Mouse (Mus musculus): ENCODE data around the gene Gm2310. TPM values are rescaled to one million over a fixed set of nuclear protein-coding genes. Genes with fewer than 3 reads are reported as not detected.
"Not testable (repeated sequence)": the region's sequence is repeated elsewhere in the genome, so short reads cannot be mapped to it uniquely, and the experiment has no call there.

The Gm2310 gene
- polyA plus RNA-seq (2015; fragmentation: Nextera tagmentation; extraction: Ambion mirVana) = not detected in 2 replicates

DNA sequence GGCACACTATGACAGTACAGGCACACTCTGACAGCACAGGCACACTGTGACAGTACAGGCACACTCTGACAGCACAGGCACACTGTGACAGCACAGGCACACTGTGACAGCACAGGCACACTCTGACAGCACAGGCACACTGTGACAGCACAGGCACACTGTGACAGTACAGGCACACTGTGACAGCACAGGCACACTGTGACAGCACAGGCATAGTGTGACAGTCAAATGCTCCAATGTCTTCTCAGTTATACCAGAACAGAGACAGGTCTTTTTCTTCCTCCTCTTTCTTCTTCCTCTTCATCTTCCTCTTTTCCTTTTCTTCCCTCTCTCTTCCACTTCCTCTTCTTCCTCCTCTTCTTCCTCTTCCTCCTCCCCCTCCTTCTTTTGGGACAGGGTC, at the start of gene Gm2310:
Gm2310 (minus strand) TSS at position 101 of the 400 bp plus-strand sequence.
- H3K9me3 ChIP-seq (replicated peaks) = not testable (repeated sequence)

DNA sequence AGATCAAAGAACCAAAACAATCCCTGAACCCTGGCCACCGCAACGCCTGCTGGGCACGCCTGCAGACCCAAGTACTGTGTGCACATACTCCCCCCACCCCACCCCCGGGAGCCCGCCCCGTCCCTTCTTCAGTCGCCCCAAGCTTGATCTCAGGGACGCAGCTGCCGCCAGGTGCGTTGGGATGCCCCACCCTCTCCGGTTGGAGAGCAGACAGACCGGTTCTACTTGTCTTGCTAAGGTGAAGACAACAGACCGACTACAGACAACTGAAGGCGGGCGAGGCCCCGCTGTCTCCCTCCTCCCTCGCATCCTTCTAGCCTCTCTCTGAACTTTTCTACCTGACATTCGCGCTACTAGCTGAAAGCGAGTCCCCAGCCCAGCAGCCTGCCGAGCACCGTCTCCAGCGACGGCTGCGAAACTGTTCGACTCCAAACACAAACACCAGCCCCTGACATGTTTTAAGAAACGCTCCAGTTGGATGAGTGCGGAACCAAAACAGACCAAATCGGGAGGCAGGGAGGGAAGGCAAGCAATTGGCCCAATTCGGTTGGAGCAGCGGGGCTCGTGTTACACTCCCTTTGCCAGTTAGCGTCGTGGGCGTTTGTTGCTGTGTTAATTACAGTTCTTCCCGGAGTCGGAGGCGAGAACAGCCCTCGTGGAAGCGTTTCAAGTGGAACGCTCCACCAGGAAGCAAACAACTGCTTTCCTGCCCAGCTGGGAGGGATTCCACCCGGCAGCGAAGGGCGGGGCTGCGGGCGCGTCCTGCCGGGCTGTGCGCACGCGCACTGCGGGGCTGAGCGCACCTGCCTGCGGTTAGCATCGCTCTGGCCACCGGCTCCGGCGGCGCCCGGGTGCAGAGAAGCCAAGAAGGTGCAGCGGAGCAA, 49.1 kb upstream of the Gm2310 start:
- H3K36me3 ChIP-seq (replicated peaks) = no peaks in the 10 kb centered on the region
- ATAC-seq (ENCODE audit: insufficient read depth) = peak; percentile 58
- H3K9ac ChIP-seq = peak overlapping the region; percentile 18; the same call in 1 of the 2 replicates
- no peak overlapping the region for H3K27ac ChIP-seq (replicated peaks)
- 1% methylated on average over 61 of the region's 61 CpGs for WGBS (ENCODE audit: insufficient replicate concordance)
- peaks cover 16% of the 10 kb centered on the region; the same call in 1 of the 2 replicates for H3K4me1 ChIP-seq (replicated peaks)
- H3K27me3 ChIP-seq = peaks cover 44% of the 10 kb centered on the region
- peak overlapping the region; percentile 85 for H3K4me2 ChIP-seq
- no peaks in the 10 kb centered on the region for H3K9me3 ChIP-seq (replicated peaks)
- peak overlapping the region; percentile 57 for H3K4me3 ChIP-seq (replicated peaks)

More for the DNA sequence above, at the start of gene Gm2310:
- H3K4me1 ChIP-seq (replicated peaks); H3K4me2 ChIP-seq; H3K4me3 ChIP-seq (replicated peaks); H3K27me3 ChIP-seq; H3K27ac ChIP-seq (replicated peaks); ATAC-seq (ENCODE audit: insufficient read depth); H3K9ac ChIP-seq; H3K36me3 ChIP-seq (replicated peaks): not testable (repeated sequence)

DNA sequence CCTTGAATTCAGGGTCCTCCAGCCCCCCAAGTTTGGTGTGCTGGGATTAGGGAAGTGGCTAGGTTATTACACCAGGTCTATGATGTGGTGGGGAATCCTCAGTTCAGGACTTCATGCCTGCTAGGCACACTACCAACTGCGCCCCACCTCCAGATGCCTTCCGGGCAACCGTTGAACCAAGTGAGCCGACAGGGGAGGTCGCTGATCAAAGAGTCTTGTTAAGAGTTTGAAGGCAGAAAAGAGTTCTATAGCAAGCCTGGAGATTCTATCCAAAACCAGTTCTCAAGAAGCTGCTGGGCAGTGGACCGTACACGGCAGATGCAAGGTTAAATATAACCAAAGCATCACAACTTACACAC, 48.5 kb upstream of the Gm2310 start:
- H3K9me3 ChIP-seq (replicated peaks) = no peaks in the 10 kb centered on the region
- WGBS (ENCODE audit: insufficient replicate concordance) = 12% methylated on average over 7 of the region's 7 CpGs
- H3K27ac ChIP-seq (replicated peaks) = no peak overlapping the region
- peaks cover 44% of the 10 kb centered on the region for H3K27me3 ChIP-seq
- H3K9ac ChIP-seq = no peak overlapping the region
- peak overlapping the region; percentile 57 for H3K4me3 ChIP-seq (replicated peaks)
- H3K4me1 ChIP-seq (replicated peaks) = peaks cover 16% of the 10 kb centered on the region; the same call in 1 of the 2 replicates
- H3K36me3 ChIP-seq (replicated peaks) = no peaks in the 10 kb centered on the region
- no peak for ATAC-seq (ENCODE audit: insufficient read depth)
- H3K4me2 ChIP-seq = peak overlapping the region; percentile 85

DNA sequence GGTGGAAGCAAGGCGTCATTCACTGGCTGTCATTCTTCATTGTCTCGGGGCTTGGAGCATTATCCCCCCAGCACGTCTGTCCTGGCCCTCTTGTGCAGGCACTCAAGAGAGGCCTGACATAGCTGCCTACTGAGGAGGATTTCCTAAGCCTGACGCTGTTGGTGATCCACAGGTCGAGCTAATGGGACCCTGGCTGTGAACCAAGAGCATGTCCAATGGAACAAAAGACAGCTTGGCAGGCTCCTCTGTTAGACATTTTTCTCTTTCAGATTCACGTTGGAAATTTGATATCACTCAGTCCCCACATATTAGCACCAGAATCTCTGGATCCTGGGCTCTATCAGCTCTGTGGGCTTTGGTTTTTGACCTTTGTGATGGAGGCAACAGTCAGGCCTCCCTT, 45.7 kb upstream of the Gm2310 start:
- Histone ChIP-seq H3K27ac (replicated peaks) (no peak overlapping the region), H3K4me3 (replicated peaks) (no peak overlapping the region), H3K27me3 (peaks cover 25% of the 10 kb centered on the region), H3K36me3 (replicated peaks) (no peaks in the 10 kb centered on the region), H3K9me3 (replicated peaks) (no peaks in the 10 kb centered on the region), H3K4me1 (replicated peaks) (peaks cover 16% of the 10 kb centered on the region; the same call in 1 of the 2 replicates), H3K4me2 (no peak overlapping the region), H3K9ac (no peak overlapping the region)
- ATAC-seq (ENCODE audit: insufficient read depth) = no peak
- 63% methylated on average over 6 of the region's 6 CpGs for WGBS (ENCODE audit: insufficient replicate concordance)

DNA sequence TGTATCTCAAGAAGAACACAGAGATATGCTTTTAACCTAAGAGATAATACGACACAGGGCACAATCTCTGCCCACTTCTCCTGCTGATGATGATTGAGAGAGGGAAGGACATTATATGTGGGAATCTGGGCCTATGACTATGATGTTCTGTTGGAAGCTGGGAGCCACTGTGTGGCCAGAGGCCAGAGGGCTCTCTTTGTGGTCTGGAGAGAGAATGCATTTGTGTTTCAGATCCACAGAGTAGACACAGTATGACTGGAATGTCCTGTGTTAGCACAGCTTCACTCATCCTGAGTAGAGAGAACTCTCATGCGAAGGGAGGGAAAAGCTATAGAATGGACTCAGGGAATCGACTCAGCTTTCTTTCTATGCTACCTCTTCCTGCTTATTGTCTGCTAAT, 44.6 kb upstream of the Gm2310 start:
- no peak for ATAC-seq (ENCODE audit: insufficient read depth)
- H3K4me1 ChIP-seq (replicated peaks) = peaks cover 11% of the 10 kb centered on the region; the same call in 1 of the 2 replicates

DNA sequence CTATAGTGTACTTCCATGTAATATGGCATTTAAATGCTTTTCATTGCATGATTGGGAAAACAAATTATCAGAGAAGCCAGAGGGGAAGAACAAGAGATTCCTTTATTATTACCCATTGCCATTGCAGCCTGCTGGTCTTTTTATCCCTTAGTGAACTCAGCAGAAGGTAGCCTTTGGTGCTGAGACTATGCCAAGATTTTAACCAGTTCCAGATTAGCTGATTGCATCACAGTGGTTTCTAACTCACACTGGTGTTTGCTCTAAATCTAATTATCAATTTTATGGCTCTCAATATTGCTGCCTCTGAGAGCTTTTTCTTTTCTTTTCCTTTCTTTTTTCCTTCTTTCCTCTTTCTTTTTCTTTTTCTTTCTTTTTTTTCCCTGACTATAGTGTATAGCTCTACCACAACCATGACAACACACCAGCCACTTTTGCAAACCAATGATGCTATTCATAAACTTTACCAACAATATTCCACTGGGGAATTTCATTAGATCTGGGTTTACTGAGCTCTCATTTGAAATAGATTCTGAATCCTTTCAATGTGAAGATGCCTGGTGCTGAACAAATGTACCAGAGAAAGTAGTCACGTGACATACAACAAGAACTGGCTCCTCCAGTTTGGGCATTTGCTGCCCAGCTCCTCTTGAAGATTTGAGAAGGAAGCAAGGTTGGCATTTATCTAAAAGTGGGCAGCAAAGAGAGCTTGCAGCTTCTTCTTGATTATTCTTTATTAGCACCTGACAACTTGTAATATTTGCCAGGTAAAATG, 43.9 kb upstream of the Gm2310 start:
- no peak overlapping the region for H3K27ac ChIP-seq (replicated peaks)
- no peaks in the 10 kb centered on the region for H3K36me3 ChIP-seq (replicated peaks)
- WGBS (ENCODE audit: insufficient replicate concordance) = 53% methylated on average over 1 of the region's 1 CpGs
- H3K4me1 ChIP-seq (replicated peaks) = peaks cover 3% of the 10 kb centered on the region; the same call in 1 of the 2 replicates
- no peak overlapping the region for H3K4me2 ChIP-seq
- ATAC-seq (ENCODE audit: insufficient read depth) = no peak
- H3K9ac ChIP-seq = no peak overlapping the region
- no peaks in the 10 kb centered on the region for H3K9me3 ChIP-seq (replicated peaks)
- no peak overlapping the region for H3K4me3 ChIP-seq (replicated peaks)
- H3K27me3 ChIP-seq = peaks cover 11% of the 10 kb centered on the region

More for the DNA sequence above, 44.6 kb upstream of the Gm2310 start:
- 62% methylated on average over 3 of the region's 3 CpGs for WGBS (ENCODE audit: insufficient replicate concordance)
- no peaks in the 10 kb centered on the region for H3K9me3 ChIP-seq (replicated peaks)
- H3K27me3 ChIP-seq = peaks cover 18% of the 10 kb centered on the region
- no peak overlapping the region for H3K27ac ChIP-seq (replicated peaks)
- H3K4me2 ChIP-seq = no peak overlapping the region
- H3K36me3 ChIP-seq (replicated peaks) = no peaks in the 10 kb centered on the region
- H3K4me3 ChIP-seq (replicated peaks) = no peak overlapping the region
- no peak overlapping the region for H3K9ac ChIP-seq

DNA sequence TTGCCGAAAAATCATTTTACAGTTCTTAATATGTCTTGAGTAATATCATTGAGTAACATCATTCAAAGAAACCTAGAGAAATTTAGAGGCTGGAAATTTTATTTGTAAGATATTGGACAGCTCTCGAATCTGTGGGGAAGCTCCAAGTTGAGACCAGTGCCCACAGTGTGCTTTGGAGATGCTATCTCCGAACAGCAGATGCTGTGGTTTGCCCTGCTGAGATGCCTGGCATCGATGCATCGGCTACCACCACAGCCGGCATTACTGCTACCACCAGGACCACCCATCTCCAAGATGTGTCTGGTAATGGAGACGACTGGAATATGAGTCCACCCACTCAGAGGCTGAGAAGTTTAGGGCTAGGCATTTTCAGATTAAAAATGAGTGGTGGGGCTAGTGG, 43.0 kb upstream of the Gm2310 start:
- no peaks in the 10 kb centered on the region for H3K9me3 ChIP-seq (replicated peaks)
- H3K36me3 ChIP-seq (replicated peaks) = no peaks in the 10 kb centered on the region
- no peak overlapping the region for H3K4me2 ChIP-seq
- H3K4me3 ChIP-seq (replicated peaks) = no peak overlapping the region
- no peaks in the 10 kb centered on the region for H3K4me1 ChIP-seq (replicated peaks)
- H3K27ac ChIP-seq (replicated peaks) = no peak overlapping the region
- H3K27me3 ChIP-seq = peaks cover 2% of the 10 kb centered on the region; the same call in 1 of the 2 replicates
- WGBS (ENCODE audit: insufficient replicate concordance) = 36% methylated on average over 7 of the region's 7 CpGs
- no peak for ATAC-seq (ENCODE audit: insufficient read depth)
- H3K9ac ChIP-seq = no peak overlapping the region

DNA sequence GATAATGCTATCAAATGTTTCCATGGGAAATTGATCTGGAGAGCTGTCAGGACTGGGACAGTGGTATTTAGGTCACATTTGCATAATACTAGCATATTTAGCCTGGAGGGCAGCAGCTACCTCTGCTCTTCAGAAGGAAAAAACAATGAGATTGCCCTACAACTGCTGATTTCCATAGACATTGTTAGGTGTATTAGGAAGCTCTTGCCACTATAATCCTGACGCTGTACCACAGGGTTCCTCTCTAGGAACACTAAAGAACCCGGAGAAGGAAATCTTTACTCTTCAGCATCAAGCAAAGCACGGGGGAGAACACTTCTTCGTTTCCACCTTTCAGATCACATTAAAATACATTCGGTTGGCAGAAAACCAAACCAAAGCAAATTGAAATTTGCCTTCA, 11.4 kb upstream of the Gm2310 start:
- 69% methylated on average over 5 of the region's 5 CpGs for WGBS (ENCODE audit: insufficient replicate concordance)
- H3K27ac ChIP-seq (replicated peaks) = no peak overlapping the region
- no peak overlapping the region for H3K4me3 ChIP-seq (replicated peaks)
- no peak for ATAC-seq (ENCODE audit: insufficient read depth)
- H3K4me1 ChIP-seq (replicated peaks) = no peaks in the 10 kb centered on the region
- no peak overlapping the region for H3K9ac ChIP-seq
- H3K9me3 ChIP-seq (replicated peaks) = no peaks in the 10 kb centered on the region
- H3K4me2 ChIP-seq = no peak overlapping the region
- no peaks in the 10 kb centered on the region for H3K27me3 ChIP-seq
- H3K36me3 ChIP-seq (replicated peaks) = no peaks in the 10 kb centered on the region

DNA sequence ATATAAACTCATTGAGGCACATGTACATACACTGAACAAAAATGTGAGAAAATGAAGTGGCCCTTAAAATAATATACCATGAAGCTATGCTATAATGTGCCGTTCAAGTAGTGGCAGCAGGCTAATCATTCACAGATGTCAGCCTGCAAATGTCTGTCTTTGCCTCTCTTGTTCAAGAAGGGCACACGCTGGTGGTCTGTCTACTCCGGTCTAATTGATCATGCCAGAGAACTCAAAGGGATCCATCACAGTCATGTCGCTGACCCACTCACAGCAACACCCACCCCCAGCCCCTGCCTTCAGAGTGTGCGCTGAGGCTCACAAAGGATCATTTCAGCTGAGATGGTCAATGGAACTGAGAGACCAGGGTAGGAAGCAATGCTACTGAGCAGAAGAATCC, 6.8 kb downstream of the Gm2310 start:
- no peak overlapping the region for H3K4me3 ChIP-seq (replicated peaks)
- no peak overlapping the region for H3K27ac ChIP-seq (replicated peaks)
- H3K27me3 ChIP-seq = no peaks in the 10 kb centered on the region
- no peaks in the 10 kb centered on the region for H3K9me3 ChIP-seq (replicated peaks)
- no peak overlapping the region for H3K9ac ChIP-seq
- no peak overlapping the region for H3K4me2 ChIP-seq
- ATAC-seq (ENCODE audit: insufficient read depth) = no peak
- no peaks in the 10 kb centered on the region for H3K36me3 ChIP-seq (replicated peaks)
- no peaks in the 10 kb centered on the region for H3K4me1 ChIP-seq (replicated peaks)
- WGBS (ENCODE audit: insufficient replicate concordance) = 69% methylated on average over 5 of the region's 5 CpGs

DNA sequence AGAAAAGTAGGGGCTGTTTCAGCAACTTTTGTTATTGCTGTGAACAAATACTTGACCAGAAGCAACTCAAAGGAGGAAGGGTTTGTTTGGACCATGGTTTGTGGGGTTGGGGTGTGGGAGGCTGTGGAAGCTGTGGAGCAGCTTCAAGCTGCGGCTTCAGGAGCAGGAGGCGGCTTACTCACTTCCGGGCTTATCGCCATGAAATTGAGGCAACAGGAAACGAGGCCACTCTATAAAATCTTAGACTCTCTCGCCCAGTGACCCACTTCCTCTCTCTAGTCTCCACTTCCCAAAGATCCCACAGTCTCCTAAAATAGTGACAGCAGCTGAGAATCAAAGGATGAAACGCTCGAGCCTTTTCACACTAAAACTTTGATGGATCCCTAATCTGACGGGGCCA, 7.9 kb downstream of the Gm2310 start:
- no peak overlapping the region for H3K4me3 ChIP-seq (replicated peaks)
- H3K9me3 ChIP-seq (replicated peaks) = no peaks in the 10 kb centered on the region
- WGBS (ENCODE audit: insufficient replicate concordance) = 9% methylated on average over 9 of the region's 9 CpGs
- no peaks in the 10 kb centered on the region for H3K4me1 ChIP-seq (replicated peaks)
- no peaks in the 10 kb centered on the region for H3K36me3 ChIP-seq (replicated peaks)
- no peak for ATAC-seq (ENCODE audit: insufficient read depth)
- H3K27ac ChIP-seq (replicated peaks) = no peak overlapping the region
- H3K27me3 ChIP-seq = no peaks in the 10 kb centered on the region
- no peak overlapping the region for H3K9ac ChIP-seq
- peak overlapping the region; percentile 27; the same call in 1 of the 2 replicates for H3K4me2 ChIP-seq

DNA sequence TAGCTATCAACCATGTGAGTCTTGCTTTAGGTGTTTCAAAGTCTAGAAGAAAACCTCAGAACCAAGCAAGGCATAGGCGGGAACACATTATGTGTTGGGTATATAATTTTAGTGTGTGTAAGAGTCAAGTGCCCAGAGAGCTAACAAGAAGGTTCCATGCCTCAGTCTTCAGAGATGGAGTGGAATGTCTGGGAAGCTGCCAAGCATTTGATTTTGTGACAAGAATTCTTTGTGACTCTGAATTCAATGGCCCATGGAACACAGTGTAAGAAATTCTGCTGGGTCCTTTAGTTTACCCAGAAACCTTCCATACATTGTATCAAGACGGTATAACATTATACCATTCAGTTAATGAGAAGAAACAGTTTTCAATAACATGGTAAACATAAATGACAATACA, 17.3 kb downstream of the Gm2310 start:
- Histone ChIP-seq H3K4me1 (replicated peaks) (no peaks in the 10 kb centered on the region), H3K27ac (replicated peaks) (no peak overlapping the region), H3K4me3 (replicated peaks) (no peak overlapping the region), H3K27me3 (no peaks in the 10 kb centered on the region), H3K36me3 (replicated peaks) (no peaks in the 10 kb centered on the region), H3K9ac (no peak overlapping the region), H3K4me2 (no peak overlapping the region), H3K9me3 (replicated peaks) (no peaks in the 10 kb centered on the region)
- ATAC-seq (ENCODE audit: insufficient read depth) = no peak
- WGBS (ENCODE audit: insufficient replicate concordance) = 74% methylated on average over 2 of the region's 2 CpGs

Measured in liver, embryonic 15.5 days (tissue).